Mouse (Mus musculus): ENCODE data around the gene Stn1.

Stn1 gene

DNA sequence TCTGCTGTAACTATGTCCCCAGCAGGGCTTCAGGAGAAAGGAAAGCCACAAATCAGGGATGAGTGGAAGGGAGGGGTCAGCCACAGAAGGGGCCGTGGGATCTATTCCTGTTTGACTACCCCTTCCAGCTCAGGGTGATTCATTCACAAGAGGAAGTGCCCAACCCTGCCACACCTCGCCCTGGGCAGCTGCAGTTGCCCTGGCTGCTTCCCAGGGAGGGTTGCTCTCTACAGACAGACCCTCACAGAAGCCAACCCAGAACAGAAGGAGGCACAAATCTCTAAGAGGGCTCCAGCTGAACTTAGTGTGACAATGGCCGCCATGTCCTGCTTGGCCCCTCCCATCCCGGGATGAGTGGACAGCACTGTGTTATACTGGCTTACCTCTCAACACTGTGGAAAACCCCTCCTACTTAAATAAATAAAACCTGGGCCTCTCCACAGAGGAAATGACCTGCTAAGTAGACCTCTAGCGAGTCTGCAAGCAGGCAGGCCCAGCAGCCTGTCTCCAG lies 28.5 kb downstream of the Stn1 start:
- no peak for DNase-seq (ENCODE audit: extremely low spot score)

DNA sequence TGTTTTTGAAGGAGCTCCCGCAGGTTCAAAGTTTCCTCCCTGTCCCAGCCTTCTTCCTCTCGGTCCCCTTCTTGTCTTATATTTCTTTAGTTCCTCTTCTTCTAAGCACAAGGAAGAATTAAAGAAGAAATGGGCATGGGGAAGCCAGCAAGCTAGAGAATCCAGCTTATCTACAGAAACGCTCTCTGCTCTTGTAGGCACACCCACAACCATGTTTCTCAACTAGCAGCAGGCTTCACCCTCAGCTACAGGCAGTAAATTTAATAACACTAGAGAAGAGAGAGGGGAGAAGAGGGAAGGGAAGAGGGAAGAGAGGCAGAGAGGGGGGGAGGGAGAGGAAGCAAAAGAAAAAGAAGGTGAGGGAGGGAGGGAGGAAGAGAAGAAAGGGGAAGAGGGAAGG lies 29.1 kb downstream of the Stn1 start:
- DNase-seq (ENCODE audit: extremely low spot score), result no peak

DNA sequence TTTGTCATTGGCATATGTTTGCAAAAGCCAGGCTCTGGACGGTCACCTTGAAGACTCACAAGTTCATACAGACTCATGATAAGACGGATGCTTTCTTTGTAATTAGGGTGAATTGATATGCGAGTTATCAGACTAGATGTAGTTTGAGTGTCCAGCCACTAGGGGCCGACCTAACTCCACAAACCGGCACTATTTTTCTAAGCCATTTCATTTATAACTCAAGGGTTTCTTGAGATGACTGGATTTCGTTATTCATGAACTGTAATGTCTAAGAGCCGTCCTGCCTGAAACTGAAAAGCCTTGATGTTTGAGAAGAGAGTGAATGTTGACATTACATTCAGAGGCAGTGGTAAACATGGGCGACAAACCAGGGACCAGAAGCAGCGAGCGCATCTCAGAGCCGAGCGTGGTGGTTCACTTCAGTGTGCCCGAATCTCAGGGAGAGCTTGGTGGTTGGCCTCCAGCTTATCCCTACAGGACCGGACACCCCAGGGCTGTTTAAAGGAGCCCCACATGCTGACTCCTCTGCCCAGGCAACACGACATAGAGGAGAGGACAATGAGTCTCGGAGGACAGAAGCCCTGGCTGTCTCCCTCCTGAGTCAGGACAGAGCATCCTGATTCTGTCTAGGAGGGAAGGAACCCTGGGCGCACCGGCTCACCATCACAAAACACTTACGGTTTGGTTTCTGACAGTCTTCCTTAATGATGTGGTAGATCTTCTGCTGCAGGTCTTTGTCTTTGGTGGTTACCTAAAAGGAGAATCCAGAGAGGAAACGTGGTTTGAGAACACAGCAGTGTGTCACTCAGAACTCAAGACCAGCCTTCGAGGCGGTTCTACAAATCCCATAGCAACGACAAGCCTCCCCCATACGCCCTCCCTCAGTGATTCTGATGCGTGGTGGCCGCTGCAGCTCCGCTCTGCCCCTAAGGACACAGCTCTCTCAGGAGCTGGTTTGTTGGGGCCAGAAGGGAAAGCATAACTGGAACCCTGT lies 29.9 kb downstream of the Stn1 start:
- peak; percentile 57 for DNase-seq (ENCODE audit: extremely low spot score)

DNA sequence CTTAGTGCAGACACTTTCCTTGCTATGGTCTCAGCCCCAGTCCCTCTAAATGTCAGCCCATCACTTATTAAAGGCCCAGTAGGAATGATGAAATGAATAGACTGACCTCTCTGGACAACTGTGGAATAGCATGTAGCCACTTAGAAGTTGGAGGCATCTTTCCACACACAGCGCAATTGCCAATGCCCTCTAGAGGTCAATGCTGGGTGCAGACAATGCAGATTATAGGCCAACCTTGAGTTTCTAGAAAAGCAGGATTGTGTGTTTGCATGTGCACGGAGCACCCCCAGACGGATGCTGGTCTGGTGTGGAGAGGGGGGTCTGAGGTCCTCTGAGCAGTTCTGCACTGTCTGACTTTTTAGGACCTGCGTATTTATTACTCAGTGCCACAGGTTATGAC lies 33.7 kb downstream of the Stn1 start:
- DNase-seq (ENCODE audit: extremely low spot score), result peak; percentile 55

DNA sequence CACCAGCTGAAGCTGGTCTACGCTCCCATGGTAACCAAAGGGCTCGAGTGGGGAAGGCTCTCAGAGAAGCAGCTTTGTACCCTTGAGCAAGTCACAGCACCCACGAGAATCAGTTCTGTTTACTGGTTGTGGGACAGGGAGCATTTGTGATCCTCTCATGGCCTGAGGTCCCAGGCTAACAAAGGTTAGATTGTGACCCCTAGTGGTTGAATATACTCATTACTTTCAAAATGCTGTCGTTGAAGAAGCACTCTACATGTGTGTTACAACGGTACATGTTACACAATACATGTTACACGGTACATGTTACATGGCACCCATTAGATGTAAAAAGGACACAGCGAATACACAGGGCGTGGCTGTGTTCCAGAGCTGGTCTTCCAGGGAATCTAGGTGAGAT lies 34.7 kb downstream of the Stn1 start:
- DNase-seq (ENCODE audit: extremely low spot score), result no peak

DNA sequence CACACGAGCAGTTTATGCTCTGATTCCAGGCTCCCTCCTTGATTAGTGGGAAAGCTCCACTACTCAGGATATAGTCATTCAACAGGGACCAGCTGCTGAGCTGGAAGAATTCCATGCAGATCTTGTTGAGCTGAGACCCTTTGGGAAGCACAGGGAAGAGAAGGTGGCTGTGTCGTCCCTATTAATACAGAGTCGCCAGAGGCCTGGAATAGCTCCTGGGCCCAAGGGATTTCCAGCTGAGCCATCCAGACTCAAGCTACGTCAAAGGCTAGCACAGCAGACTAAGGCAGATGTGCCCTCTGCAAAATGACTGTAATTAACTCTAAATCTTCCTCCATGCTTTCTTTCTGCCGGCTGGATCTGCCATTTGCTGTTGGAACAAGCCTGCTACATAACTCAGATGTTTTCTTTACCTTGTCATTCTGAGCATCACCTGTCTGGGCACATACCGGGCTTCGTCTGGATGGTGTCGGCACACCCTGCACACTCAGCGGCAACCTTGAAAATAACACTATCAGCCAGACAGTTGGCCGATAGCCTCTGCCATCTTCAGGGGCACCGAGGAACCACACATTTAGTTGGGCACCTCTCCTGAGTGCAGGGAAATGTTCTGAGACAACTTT lies 36.8 kb downstream of the Stn1 start:
- DNase-seq (ENCODE audit: extremely low spot score), result no peak

DNA sequence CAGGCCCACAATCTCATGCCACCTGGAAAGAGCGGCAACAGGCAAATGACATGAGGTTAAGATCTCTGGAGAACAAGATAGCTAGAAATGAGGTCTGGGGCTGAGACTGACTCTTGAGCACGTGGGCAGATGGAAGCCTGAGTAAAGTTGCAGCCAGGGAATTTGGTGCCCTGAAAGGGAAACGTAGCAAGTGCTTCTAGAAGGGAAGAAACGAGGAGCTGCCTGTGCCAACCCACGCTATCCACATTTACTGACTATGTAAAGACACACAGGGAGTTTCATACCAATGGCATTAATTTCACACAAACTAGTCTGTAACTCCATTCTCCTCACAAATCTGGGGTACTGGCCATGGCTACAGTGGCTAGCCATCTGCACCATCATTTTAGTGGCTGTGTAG lies 37.5 kb downstream of the Stn1 start:
- DNase-seq (ENCODE audit: extremely low spot score), result no peak

DNA sequence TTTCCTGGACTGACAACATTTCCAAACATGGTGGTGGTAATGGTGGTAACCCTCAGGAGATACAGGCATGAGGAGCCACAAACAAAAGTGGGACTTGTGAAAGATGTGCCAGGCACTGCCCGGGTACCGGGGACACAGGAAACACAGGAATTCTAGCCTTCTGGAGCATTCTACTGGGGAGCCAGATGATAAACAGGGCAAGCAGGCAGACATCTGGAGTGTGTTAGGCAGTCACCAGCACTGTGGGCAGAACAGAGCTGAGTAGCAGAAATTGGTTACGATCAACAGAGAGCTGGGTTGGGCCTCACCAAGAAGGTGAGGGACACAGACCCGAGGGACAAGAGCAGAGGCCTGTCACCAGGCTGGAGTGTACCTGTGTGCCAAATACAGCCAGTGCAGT lies 38.4 kb downstream of the Stn1 start:
- DNase-seq (ENCODE audit: extremely low spot score), result no peak

DNA sequence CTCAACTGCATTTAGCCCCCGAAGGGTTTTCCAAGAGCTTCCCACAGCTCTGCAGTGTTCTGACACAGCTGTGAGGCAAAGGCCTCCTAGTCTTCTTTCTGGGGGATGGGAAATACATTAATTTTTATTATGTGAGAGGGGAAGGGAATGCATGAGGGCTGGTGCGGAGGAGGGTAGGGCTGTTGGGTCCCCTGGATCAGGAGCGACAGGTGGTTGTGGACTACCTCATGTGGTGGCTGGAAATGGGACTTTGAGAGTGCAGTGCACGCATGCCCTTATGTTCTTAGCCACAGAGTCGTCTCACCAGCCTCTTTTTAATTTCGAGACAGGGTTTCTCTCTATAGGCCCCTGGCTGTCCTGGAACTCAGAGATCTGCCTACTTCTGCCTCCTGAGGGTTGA lies 39.6 kb downstream of the Stn1 start:
- no peak for DNase-seq (ENCODE audit: extremely low spot score)

DNA sequence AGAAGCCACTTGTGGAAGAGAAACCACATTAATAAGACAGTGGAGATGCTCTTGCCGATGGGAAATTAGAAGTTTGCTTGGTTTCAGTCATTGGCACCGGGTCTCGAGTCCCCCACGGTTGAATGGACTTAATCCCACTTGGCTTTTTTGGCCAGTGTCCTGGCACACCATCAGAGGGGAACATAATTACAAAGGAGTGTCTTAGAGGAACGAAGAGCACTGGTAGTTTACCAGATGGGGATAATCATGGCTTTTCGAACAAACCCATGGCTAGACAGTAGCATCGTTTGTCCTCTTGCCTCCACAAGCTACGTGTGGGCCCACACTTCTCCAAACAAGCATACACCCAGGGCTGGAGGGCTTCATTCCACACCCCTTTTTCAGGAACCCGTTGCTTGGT lies 40.0 kb downstream of the Stn1 start:
- no peak for DNase-seq (ENCODE audit: extremely low spot score)

DNA sequence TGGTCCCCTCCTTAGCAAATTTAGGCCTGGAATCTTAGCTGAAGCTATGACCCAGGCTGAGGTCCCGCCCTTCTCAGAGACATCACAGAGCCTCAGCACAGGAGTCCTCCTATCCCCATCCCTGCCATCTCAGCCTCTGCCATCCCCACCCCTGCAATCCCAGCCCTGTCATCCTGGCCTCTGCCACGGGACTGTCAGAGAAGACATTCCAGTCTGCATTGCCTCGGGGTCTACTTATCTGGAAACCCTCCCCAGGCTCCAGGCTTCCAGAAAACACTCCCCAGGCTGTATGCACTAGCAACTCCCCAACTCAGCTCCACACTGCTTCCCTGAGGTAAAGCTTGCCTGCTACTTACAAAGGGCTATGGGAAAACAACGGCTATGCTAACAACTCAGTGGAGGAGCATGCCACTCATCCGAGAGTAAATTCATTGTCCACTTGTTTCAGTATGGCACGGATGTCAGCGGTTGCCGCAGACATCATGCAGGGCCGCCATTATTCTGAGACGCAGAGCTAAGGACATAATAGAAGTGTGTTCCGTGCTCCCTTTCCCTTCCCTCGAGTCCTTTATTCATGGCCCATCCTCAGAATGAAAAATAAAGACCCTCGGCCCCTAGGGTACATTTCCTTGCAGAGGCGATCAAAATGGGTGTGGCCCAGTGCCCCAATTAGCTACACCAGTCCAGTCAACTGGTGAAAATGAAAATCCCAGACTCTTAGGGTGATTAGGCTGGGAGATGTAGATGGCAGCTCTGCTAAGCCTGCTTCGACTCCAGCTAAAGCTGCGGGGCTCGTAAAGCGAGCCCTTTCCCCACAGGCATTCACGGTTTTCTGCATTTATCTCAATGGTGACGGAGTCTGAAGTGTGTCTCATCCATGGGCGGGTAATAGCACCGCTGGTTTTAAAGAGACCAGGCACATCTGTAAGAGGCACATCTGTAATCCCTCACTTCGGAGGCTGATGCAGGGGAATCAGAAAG lies 44.0 kb downstream of the Stn1 start:
- DNase-seq (ENCODE audit: extremely low spot score), result no peak

DNA sequence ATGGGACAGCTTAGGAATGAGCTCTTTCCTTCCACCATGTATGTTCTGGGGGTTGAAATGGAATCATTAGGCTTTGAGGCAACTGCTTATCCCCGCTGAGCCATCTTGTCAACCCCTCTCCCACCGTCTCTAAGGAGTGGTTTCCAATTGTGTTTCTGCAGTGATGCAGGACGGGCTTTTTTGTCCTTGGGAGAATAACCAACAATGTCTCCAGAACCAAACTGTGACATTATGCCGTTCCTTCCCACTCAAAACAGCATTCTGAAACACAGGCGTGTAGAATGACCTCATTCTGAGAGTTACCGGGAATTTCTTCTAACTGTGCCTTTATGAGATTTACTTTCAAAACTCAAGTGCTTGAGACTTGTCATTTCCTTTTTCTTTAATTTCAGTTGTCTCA lies 44.9 kb downstream of the Stn1 start:
- DNase-seq (ENCODE audit: extremely low spot score), result no peak

DNA sequence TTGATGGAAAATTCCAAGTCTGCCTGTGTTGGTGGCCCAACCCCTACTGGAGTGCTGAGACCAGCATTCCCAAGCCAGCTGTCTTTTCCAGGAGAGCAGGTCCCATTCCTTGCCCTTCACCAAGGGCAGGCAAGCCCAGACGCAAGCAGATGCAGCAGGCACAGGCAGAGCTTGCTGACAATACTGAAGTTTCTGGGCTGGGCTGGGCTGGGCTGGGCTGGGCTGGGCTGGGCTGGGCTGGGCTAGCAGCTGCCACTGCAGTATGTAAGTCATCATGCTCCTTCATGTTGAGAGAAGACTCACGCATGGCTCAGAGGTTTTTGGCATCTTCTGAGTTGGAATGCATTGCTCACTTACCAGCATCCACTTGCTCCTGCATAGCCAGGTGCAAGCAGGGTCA lies 45.5 kb downstream of the Stn1 start:
- no peak for DNase-seq (ENCODE audit: extremely low spot score)

DNA sequence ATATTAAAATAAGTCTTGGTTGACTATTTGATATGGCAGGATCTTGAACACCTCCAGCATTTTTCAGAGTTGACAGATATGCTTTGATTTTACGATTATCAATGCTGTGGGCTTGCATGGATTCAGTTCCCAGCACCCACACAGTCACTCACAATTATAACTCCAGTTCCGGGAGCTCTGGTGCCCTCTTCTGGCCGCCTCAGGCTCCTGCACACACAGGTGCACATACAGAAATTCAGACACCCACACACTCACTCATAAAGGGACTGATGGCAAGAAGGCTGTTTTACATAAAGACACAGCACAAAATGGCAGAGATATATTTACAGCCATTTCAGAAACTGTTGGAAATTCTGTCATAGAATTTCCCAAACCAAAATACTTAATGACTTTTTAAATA lies 48.1 kb downstream of the Stn1 start:
- DNase-seq (ENCODE audit: extremely low spot score), result no peak

DNA sequence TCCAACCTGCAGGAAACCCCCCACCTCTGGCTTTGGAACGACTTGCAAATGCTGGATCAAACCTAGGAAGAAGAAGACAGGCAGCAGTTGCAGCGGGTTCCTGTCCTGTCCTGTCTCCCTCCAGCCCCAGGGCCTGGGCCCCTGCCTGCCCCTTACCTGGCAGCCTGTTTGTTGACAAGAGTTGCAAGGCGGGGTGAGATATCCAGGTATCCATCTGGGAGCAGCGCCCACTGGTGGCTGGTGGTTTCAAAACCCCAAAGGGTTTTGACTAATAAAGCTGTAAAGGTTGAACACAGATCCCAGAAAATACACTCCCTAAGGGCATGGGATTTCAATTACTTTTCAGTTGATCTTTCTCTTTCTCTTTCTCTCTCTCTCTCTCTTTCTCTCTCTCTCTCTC lies 49.1 kb downstream of the Stn1 start:
- peak; percentile 34 for DNase-seq (ENCODE audit: extremely low spot score)

DNA sequence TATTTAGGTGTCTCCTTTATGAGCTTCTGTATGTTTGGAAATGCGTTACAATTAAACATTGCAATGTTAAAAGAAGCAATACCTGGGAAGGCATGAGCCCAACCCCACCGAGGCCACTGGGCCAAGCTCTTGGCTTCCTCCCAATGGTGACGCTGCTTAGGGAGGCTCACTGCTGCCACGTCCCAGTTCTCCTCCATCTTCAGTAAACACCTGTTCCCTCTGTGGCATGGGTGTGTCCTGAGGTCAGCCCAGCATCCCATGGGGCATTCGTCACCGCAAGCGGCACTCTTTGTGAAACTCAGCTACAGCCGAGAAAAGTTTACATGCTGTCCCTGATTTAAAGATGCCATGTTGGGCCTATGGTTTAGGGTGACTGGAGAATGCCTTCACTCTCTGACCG lies 49.7 kb downstream of the Stn1 start:
- no peak for DNase-seq (ENCODE audit: extremely low spot score)

DNA sequence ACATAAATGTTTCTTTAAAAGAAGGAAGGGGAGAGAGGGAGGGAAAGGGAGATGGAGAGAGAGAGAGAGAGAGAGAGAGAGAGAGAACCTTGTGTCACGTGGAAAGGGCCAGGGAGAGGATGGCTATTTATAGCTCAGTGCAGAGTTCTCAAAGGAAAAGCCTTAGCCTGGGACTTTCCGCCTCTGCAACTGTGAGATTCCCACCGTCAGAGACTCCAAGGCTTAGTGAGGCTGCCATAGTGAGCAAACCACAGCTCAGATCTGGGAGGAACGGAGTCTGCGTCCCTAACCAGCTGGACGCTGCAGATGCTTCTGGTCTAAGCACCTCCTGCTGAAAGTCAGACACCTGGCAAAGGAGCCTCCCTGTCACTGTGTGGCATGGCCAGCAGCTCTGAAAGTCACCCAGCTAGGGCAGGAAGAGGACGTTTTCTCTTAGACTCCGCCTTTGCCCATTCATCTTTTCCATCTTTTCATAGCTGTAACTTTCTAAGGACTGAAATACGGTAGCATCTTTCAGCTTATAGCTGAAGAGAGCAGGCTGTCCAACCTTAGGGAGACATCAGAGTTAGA lies 51.2 kb downstream of the Stn1 start:
- DNase-seq (ENCODE audit: extremely low spot score), result no peak

DNA sequence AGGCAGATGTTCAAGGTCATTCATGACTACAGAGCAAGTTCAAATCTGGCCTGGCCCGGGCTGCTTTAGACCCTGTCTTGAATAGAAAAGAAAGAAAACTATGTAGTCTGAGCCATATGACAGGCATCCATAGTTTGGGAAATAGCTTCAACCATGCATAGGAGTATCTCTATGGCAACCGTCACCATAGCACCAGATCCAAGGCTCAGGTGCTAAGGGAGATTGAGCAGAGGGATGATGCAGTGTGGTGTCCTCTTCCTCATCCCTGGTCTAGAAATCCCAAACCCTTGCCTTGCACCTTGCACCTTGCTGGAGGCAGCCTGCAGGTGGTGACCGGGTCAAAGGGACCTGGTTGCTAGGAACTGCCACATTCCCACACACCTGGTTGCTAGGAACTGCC lies 53.2 kb downstream of the Stn1 start:
- DNase-seq (ENCODE audit: extremely low spot score), result no peak

DNA sequence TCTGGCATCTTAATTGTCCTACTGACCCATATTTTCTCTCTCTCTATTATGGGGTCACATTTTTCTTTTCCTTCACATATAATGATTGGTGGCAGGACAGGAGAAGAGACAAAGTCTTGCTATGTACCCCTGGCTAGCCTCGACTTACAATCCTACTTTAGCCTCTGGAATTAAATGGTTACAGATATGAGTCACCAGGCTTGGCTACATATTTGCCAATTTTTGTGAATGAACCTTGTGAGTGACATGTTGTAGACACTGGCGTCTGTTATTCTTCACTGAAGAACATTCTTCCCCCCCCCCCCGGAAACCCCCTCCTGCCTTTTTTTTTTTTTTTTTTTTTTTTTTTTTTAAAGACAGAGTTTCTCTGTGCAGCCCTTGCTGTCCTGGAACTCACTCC lies 54.0 kb downstream of the Stn1 start:
- DNase-seq (ENCODE audit: extremely low spot score), result no peak

DNA sequence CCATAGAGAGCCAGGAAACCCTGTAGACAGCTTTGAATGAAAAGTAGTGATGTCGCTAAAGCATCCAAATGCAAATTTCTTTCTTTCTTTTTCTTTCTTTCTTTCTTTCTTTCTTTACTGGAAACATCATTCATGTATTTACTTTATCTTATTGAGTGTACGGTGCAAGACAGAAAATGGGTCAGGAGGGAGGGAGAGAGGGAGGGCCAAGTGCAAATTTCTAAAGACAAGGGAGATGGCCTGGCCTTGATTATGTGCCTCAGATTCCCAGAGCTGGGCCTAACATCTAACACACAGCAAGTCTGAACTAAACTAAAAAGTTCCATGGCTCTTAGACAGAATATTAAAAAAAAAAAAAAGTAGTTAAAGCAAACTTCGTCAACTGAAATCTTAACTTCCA lies 63.9 kb downstream of the Stn1 start:
- no peak for DNase-seq (ENCODE audit: extremely low spot score)

DNA sequence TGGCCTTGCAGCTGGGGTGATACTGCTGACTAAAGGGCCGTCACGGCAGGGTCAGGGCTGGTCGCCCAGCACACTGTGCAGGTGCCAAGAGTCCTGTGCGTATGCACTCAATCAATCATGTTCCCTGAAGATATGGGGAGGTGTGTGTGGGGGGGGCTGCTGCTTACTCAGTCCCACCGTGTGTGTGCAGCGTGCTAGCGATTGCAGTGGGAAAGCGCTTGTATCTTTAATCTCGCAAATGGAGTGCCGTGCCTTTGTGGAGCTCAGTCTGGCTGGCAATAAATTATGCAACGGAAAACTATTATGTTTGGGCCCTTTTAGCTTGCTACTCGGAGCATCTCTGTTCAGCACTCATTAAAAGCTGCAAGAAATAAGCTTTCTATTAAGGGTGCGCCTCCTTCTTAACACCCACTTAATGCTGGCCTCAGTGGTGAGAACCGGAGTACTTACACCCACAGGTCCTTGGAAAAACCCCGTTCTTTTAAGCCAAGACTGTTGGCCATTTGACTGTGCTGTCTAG lies 64.4 kb downstream of the Stn1 start:
- no peak for DNase-seq (ENCODE audit: extremely low spot score)
